Mouse (Mus musculus): ENCODE data around the gene Arhgef17. TPM values are rescaled to one million over a fixed set of nuclear protein-coding genes. Genes with fewer than 3 reads are reported as not detected.

The Arhgef17 gene
- polyA plus RNA-seq, 1 experiment from 2014 or later, result 17.6 TPM

GRCm38 (mm10) chr7:100868551-100868950, 63.4 kb downstream of the Arhgef17 start:
- no peak for ATAC-seq
- Histone ChIP-seq H3K36me3 (ENCODE audit: control insufficient read depth, insufficient read depth, low read length) (no peaks in the 10 kb centered on the region; the same call in 1 of the 2 replicates), H3K9ac (ENCODE audit: low read depth, low read length) (no peak overlapping the region), H3K4me3 (ENCODE audit: low read depth, low read length) (no peak overlapping the region), H3K9me3 (replicated peaks; ENCODE audit: control insufficient read depth, low read length, poor library complexity, severe bottlenecking) (no peaks in the 10 kb centered on the region), H3K27ac (ENCODE audit: low read length) (no peak overlapping the region), H3K27me3 (ENCODE audit: control insufficient read depth, insufficient read depth, low read depth, low read length) (no peaks in the 10 kb centered on the region), H3K4me2 (ENCODE audit: low read length) (no peak overlapping the region), H3K4me1 (ENCODE audit: control insufficient read depth, insufficient read depth, low read length) (no peaks in the 10 kb centered on the region)
- WGBS, result 77% methylated on average over 4 of the region's 4 CpGs

GRCm38 (mm10) chr7:100867561-100867960, 64.3 kb downstream of the Arhgef17 start:
- Histone ChIP-seq H3K4me1 (ENCODE audit: control insufficient read depth, insufficient read depth, low read length) (peaks cover 1% of the 10 kb centered on the region; the same call in 1 of the 2 replicates), H3K27me3 (ENCODE audit: control insufficient read depth, insufficient read depth, low read depth, low read length) (no peaks in the 10 kb centered on the region), H3K27ac (ENCODE audit: low read length) (no peak overlapping the region), H3K4me2 (ENCODE audit: low read length) (no peak overlapping the region), H3K9me3 (replicated peaks; ENCODE audit: control insufficient read depth, low read length, poor library complexity, severe bottlenecking) (no peaks in the 10 kb centered on the region), H3K9ac (ENCODE audit: low read depth, low read length) (no peak overlapping the region), H3K36me3 (ENCODE audit: control insufficient read depth, insufficient read depth, low read length) (no peaks in the 10 kb centered on the region), H3K4me3 (ENCODE audit: low read depth, low read length) (no peak overlapping the region)
- 64% methylated on average over 2 of the region's 2 CpGs for WGBS
- no peak for ATAC-seq

- WGBS, result 14% methylated on average over 3 of the region's 3 CpGs
- H3K9ac ChIP-seq (ENCODE audit: low read depth, low read length), result no peak overlapping the region
- H3K36me3 ChIP-seq (ENCODE audit: control insufficient read depth, insufficient read depth, low read length), result no peaks in the 10 kb centered on the region
- H3K27me3 ChIP-seq (ENCODE audit: control insufficient read depth, insufficient read depth, low read depth, low read length), result no peaks in the 10 kb centered on the region
- H3K9me3 ChIP-seq (replicated peaks; ENCODE audit: control insufficient read depth, low read length, poor library complexity, severe bottlenecking), result no peaks in the 10 kb centered on the region
- H3K27ac ChIP-seq (ENCODE audit: low read length), result no peak overlapping the region
- H3K4me3 ChIP-seq (ENCODE audit: low read depth, low read length), result no peak overlapping the region
- H3K4me2 ChIP-seq (ENCODE audit: low read length), result no peak overlapping the region
- H3K4me1 ChIP-seq (ENCODE audit: control insufficient read depth, insufficient read depth, low read length), result peaks cover 7% of the 10 kb centered on the region
- ATAC-seq, result no peak
These were observed 65.2 kb downstream of the Arhgef17 start for GRCm38 (mm10) chr7:100866675-100867074.

- no peaks in the 10 kb centered on the region for H3K9me3 ChIP-seq (replicated peaks; ENCODE audit: control insufficient read depth, low read length, poor library complexity, severe bottlenecking)
- WGBS, result under 1% methylated on average over 84 of the region's 91 CpGs
- peak within 1 kb of the TSS; percentile 62 for H3K4me3 ChIP-seq (ENCODE audit: low read depth, low read length)
- no peaks in the 10 kb centered on the region for H3K36me3 ChIP-seq (ENCODE audit: control insufficient read depth, insufficient read depth, low read length)
- H3K4me1 ChIP-seq (ENCODE audit: control insufficient read depth, insufficient read depth, low read length), result peaks cover 9% of the 10 kb centered on the region
- no peaks in the 10 kb centered on the region for H3K27me3 ChIP-seq (ENCODE audit: control insufficient read depth, insufficient read depth, low read depth, low read length)
- H3K27ac ChIP-seq (ENCODE audit: low read length), result peak within 1 kb of the TSS; percentile 62
- ATAC-seq, result peak; percentile 88
- H3K4me2 ChIP-seq (ENCODE audit: low read length), result peak within 1 kb of the TSS; percentile 91
- H3K9ac ChIP-seq (ENCODE audit: low read depth, low read length), result peak within 1 kb of the TSS; percentile 70
These were observed 68.9 kb downstream of the Arhgef17 start, which contains the start of gene Relt for GRCm38 (mm10) chr7:100862828-100863638. Relt (minus strand) TSS chr7:100863446.

GRCm38 (mm10) chr7:100862353-100862752, 69.6 kb downstream of the Arhgef17 start:
- no peaks in the 10 kb centered on the region for H3K27me3 ChIP-seq (ENCODE audit: control insufficient read depth, insufficient read depth, low read depth, low read length)
- H3K9ac ChIP-seq (ENCODE audit: low read depth, low read length), result peak overlapping the region; percentile 70
- no peaks in the 10 kb centered on the region for H3K9me3 ChIP-seq (replicated peaks; ENCODE audit: control insufficient read depth, low read length, poor library complexity, severe bottlenecking)
- WGBS, result 4% methylated on average over 4 of the region's 4 CpGs
- H3K4me3 ChIP-seq (ENCODE audit: low read depth, low read length), result peak overlapping the region; percentile 62
- peak overlapping the region; percentile 91 for H3K4me2 ChIP-seq (ENCODE audit: low read length)
- no peak for ATAC-seq
- no peaks in the 10 kb centered on the region for H3K36me3 ChIP-seq (ENCODE audit: control insufficient read depth, insufficient read depth, low read length)
- H3K4me1 ChIP-seq (ENCODE audit: control insufficient read depth, insufficient read depth, low read length), result peaks cover 9% of the 10 kb centered on the region
- no peak overlapping the region for H3K27ac ChIP-seq (ENCODE audit: low read length)

GRCm38 (mm10) chr7:100861209-100861608, 70.7 kb downstream of the Arhgef17 start:
- Histone ChIP-seq H3K4me1 (ENCODE audit: control insufficient read depth, insufficient read depth, low read length) (peaks cover 9% of the 10 kb centered on the region), H3K36me3 (ENCODE audit: control insufficient read depth, insufficient read depth, low read length) (no peaks in the 10 kb centered on the region), H3K27me3 (ENCODE audit: control insufficient read depth, insufficient read depth, low read depth, low read length) (no peaks in the 10 kb centered on the region), H3K27ac (ENCODE audit: low read length) (no peak overlapping the region), H3K9ac (ENCODE audit: low read depth, low read length) (no peak overlapping the region), H3K4me3 (ENCODE audit: low read depth, low read length) (no peak overlapping the region), H3K4me2 (ENCODE audit: low read length) (no peak overlapping the region), H3K9me3 (replicated peaks; ENCODE audit: control insufficient read depth, low read length, poor library complexity, severe bottlenecking) (no peaks in the 10 kb centered on the region)
- no peak for ATAC-seq
- 95% methylated on average over 5 of the region's 5 CpGs for WGBS

GRCm38 (mm10) chr7:100860450-100860849, 71.5 kb downstream of the Arhgef17 start:
- 92% methylated on average over 3 of the region's 3 CpGs for WGBS
- Histone ChIP-seq H3K4me1 (ENCODE audit: control insufficient read depth, insufficient read depth, low read length) (peaks cover 9% of the 10 kb centered on the region), H3K4me3 (ENCODE audit: low read depth, low read length) (no peak overlapping the region), H3K36me3 (ENCODE audit: control insufficient read depth, insufficient read depth, low read length) (no peaks in the 10 kb centered on the region), H3K4me2 (ENCODE audit: low read length) (no peak overlapping the region), H3K9me3 (replicated peaks; ENCODE audit: control insufficient read depth, low read length, poor library complexity, severe bottlenecking) (no peaks in the 10 kb centered on the region), H3K27me3 (ENCODE audit: control insufficient read depth, insufficient read depth, low read depth, low read length) (no peaks in the 10 kb centered on the region), H3K27ac (ENCODE audit: low read length) (no peak overlapping the region), H3K9ac (ENCODE audit: low read depth, low read length) (no peak overlapping the region)
- no peak for ATAC-seq

- Histone ChIP-seq H3K9me3 (replicated peaks; ENCODE audit: control insufficient read depth, low read length, poor library complexity, severe bottlenecking) (no peaks in the 10 kb centered on the region), H3K27ac (ENCODE audit: low read length) (no peak overlapping the region), H3K27me3 (ENCODE audit: control insufficient read depth, insufficient read depth, low read depth, low read length) (no peaks in the 10 kb centered on the region), H3K4me3 (ENCODE audit: low read depth, low read length) (no peak overlapping the region), H3K4me2 (ENCODE audit: low read length) (no peak overlapping the region), H3K36me3 (ENCODE audit: control insufficient read depth, insufficient read depth, low read length) (no peaks in the 10 kb centered on the region), H3K4me1 (ENCODE audit: control insufficient read depth, insufficient read depth, low read length) (no peaks in the 10 kb centered on the region; the same call in 1 of the 2 replicates), H3K9ac (ENCODE audit: low read depth, low read length) (no peak overlapping the region)
- 67% methylated on average over 5 of the region's 5 CpGs for WGBS
- no peak for ATAC-seq
These were observed 75.9 kb downstream of the Arhgef17 start for GRCm38 (mm10) chr7:100855795-100856573.

- Histone ChIP-seq H3K36me3 (ENCODE audit: control insufficient read depth, insufficient read depth, low read length) (no peaks in the 10 kb centered on the region), H3K4me2 (ENCODE audit: low read length) (no peak overlapping the region), H3K4me1 (ENCODE audit: control insufficient read depth, insufficient read depth, low read length) (no peaks in the 10 kb centered on the region; the same call in 1 of the 2 replicates), H3K9ac (ENCODE audit: low read depth, low read length) (no peak overlapping the region), H3K4me3 (ENCODE audit: low read depth, low read length) (no peak overlapping the region), H3K27ac (ENCODE audit: low read length) (no peak overlapping the region), H3K9me3 (replicated peaks; ENCODE audit: control insufficient read depth, low read length, poor library complexity, severe bottlenecking) (no peaks in the 10 kb centered on the region), H3K27me3 (ENCODE audit: control insufficient read depth, insufficient read depth, low read depth, low read length) (no peaks in the 10 kb centered on the region)
- WGBS, result 51% methylated on average over 4 of the region's 4 CpGs
- no peak for ATAC-seq
These were observed 76.6 kb downstream of the Arhgef17 start for GRCm38 (mm10) chr7:100855300-100855699.
